Mouse (Mus musculus) G1E-ER4 (cell line): ENCODE results near the gene Plcb4. TPM values are rescaled to one million over a fixed set of nuclear protein-coding genes. Genes with fewer than 3 reads are reported as not detected.

Source experiments
- GATA1 ChIP-seq: IDR thresholded peaks from one replicate; pipeline ENCODE4 v1.8.0; 2012; ENCODE audit warnings: low read length, inconsistent platforms
- polyA plus RNA-seq: library from polyadenylated mRNA; stranded (reverse); fragments of >175 nt; gene quantifications from 2 replicates; pipeline ENCODE4 v1.2.3, GENCODE M21; 2012

The Plcb4 gene
- polyA plus RNA-seq, 1 experiment = not detected

DNA sequence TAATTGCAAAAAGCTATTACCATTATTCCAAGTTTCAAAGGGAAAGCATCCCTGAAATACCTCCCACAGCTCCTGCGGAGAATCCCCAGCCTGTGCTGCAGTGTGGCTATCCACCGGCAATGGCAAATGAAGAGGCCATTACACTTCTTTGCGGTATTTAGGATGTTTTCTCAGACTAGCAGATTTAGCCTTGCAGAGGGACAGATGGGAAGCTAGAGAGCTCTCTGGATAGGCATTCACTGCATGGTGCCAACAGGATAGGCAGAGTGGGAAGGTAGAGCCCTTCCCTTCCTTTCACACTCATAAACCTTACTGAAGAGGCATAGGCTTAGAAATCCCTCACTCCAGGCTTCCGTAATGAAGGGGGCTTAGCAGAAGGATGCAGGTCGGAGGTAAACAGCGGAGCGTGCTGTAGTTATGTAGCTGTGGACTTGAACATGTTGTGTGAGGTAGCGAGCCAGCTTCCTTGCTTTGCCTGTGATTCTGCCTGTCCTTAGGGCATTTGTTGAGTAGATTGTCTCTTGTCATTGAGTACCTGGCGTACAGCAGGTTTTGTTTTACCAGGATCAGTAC is 144.2 kb downstream of the Plcb4 start:
- no peak for TF ChIP-seq GATA1

DNA sequence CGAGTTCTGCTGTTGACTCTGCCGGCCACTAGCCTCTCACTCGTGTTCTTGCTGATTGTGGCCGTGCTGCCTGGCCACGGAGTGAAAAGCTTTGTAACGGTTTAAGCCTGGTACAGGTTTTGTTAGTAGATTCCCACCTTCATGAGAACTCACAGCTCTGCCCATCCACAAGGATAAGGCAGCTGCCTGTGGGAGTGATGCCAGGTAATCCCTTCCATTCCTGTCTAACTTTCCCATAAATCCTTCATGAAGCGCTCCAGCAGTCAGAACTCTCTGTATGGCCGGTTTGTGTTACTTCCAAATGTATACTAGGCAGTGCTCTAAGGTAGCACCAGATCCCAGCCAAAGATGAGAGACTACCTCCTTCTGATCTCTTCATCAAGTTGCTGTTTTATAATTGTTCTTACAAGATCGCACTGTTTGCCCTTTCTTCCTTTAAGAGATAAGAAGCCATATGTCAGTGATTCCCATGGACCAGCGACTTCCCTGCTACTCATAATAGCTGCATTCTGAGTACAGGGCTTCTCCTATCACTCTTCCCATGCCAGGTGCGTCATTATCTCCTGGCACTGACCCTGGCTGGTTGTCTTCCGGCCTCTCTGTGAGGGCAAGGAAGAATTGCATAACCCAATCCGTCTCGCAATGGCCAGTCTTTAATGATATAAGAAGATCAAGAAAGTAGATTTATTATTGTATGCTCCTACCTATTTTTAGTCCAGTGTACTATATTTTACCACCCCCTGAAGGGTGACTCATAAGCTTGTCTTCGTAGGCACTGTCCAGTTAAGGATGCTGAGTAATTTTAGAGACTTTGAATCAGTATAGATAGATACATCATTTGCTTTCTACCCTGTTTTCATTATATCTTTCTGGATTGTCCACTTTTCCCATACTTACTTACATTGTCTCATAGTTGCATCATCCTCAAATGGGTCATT is 147.2 kb downstream of the Plcb4 start:
- TF ChIP-seq GATA1 = no peak

DNA sequence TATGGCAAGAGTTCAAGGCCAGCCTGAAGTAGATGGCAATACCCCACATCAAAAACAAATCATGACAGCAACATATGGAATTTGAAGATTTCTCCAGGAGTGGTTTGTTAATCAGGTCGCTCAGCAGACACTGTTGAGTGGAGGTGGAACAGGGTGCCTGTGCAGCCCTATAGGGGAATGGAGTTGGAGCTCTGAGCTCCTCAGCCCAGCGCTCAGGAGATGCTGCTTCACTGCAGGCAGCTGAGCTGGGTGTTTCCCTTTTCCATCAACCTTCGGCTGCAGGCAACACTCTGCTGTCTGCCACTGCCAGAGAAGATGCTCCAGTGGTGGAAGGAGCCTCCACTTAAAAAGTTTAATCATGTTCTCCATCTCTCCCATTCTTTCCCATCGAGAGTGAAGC is 149.5 kb downstream of the Plcb4 start:
- no peak for TF ChIP-seq GATA1

DNA sequence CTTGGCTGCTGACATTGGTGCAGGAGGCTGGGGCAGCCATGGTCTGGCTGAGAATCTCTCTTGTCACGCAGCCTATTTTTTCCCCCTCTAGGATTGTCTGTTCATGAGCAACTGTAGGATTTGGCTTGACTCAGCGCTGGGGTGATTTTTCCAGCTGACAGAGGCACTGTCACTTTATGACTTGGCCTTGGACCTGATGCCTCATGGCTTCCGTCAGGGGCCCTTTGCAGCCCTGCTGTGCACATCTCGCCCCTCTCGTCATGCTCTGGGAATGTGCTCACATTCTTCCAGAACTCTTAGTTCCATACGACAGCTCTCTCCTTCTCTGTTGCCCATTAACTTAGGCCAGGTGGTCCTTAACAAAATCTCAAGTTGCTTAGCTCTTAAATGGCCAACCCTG is 152.0 kb downstream of the Plcb4 start:
- no peak for TF ChIP-seq GATA1

DNA sequence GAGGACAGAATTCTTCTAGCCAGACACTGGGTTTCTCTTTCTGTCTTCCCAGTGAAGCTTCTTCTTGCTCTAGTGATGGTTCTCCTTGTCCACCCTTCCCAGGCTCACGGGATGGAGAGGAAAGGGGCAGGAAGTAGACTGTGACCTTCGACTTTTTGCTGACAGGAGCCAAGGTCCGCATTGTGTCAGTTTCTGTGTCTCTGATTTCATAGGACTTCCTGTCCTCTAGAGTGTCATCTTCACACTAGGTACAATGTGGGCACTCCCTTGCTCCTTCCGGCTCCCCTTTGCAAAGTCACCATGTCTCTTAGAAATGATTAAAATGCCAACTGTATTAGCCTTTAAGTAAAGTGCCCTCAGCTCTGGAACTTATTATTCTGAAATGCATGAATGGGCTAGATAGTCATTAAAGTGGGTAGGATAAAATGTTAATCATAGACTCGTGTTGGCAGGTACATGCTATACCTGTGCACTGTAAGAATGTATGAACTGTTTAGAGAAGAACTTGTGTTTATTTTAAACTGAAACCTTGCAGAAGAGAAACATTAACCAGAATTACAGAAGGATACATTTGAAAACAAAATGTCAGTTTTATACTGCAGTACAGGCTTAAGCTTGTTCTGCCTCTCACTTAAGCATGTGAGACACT is 152.8 kb downstream of the Plcb4 start:
- TF ChIP-seq GATA1 = no peak

DNA sequence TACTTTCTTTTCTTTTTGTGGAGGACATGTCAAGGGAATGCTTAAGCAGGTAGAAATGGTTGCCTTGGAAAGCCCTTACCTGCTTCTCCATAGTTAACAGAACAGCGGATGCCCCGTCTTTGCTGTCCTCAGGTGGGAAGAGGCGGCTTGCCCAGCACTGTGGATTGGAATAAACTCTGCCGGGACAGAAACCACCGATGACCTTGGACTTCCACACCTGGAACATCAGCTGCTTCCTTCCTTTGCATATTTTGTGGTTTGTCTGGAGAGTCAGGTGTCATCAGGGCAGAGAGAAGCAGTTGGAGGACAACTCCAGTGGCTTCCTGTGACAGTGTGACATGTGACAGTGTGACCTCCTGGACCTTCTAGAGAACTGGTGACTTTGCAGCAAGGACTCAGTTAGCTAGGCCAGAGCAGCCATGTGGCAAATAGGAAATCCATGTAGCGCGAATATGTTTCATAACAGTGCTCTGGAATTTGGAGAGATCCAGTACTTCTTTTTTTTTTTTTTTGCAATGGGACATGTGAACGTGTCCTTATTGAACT is 154.0 kb downstream of the Plcb4 start:
- no peak for TF ChIP-seq GATA1

DNA sequence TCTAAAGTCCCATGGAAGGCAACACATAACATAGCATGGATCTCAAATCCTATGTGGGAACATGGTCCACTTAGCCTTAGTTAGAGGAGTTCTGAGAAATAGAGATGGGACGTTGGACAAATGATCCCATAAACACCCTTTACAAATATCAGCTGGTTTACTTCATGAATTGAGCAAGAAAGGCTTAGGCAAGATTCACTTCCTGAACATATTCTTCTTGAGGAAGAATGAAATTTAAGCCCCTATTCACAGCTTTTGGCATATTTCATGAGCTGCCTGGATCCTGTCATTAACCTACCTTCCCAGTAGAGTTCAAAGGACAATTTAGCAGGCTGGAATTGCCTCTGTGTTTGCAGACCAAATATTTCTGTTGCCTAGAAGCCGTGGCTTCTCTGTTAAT is 161.9 kb downstream of the Plcb4 start:
- TF ChIP-seq GATA1 = no peak

DNA sequence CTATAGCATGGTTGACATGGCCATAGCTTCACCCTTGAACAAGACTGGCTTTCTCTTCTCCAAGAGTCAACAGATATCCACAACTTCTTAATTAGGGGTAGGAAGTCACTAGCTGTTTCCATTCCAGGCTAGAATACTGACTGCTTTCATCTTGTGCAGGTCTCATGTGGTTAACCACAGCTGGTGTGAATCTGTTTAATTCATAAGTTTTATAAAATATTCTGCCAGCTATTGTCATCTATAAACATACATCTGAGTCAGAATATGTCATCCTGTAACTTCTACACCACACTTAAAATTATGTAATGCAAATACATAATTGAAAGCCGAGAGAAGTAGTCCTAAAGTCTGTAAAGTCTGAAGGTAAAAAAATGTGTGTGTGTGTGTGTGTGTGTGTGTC is 164.9 kb downstream of the Plcb4 start:
- TF ChIP-seq GATA1 = no peak

DNA sequence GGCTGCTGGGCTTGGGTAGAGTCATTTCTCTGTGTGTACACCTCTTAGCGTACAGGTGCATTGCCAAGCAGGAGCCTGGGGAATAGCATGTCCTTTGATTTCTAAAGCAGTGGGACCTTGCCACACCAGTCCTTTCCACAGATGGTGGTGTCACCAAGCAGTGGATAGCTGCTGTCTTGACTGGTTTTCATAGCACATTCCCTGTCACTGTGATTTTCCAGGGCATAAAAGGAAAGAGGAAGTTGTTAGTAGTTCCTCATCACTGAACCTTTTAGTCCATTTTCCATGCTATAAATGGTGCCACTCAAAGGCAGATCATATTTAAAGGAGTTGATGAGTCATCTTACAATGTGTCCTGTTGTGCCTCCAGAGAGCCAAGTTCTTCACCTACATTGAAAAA is 165.9 kb downstream of the Plcb4 start:
- no peak for TF ChIP-seq GATA1

DNA sequence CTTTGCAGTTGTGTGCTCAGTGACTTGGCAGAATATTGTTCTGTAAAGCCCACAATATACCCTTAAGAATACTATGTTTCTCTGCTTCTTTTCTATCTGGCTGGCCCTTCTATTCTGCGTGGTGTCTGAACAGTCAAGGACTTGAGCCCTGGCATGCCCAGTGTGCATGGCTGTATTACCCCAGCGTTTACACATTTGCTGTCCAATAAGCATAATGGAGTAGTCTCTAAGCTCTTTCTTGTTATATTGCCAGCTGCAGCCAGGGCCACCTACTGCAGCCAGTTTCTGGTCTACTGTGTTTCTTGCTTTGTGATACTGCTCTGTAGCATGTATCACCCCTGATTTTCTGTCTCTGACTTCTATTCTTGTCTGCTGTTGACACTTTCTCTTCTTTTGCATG is 166.8 kb downstream of the Plcb4 start:
- no peak for TF ChIP-seq GATA1

DNA sequence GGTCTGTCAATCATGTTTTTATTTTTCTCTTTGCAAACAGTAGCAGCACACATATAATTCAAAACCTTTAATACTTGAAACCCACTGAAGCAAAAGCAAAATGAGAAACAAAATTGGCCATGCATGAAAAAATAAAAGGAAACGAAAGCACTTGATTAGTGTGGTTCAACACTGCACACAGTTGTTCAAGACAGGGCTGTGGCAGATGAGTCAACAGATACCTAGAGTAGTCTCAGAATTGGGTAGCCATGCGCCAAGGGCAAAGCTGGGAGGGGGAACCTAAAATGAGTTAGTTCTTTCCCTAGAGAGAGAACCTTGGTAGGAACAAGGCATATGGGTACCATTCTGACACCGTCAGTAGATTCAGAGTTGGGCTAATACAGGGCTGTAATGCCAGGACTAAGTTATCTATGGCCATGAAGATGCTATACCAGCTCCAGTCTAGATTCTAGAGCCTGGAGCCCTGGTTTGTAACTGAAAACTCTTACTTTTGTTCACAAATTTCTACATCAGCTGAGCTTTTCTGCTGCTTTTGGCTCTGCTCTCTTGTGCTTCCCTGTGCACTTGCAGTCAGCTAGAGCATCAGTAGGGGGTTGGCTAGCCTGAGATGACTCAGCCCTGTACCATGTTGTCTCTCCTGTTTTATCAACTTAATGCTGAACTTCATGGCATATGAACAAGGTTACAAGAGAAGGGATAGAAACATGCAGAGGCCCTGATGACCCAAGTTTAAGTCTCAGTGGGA is 168.0 kb downstream of the Plcb4 start:
- TF ChIP-seq GATA1 = no peak

DNA sequence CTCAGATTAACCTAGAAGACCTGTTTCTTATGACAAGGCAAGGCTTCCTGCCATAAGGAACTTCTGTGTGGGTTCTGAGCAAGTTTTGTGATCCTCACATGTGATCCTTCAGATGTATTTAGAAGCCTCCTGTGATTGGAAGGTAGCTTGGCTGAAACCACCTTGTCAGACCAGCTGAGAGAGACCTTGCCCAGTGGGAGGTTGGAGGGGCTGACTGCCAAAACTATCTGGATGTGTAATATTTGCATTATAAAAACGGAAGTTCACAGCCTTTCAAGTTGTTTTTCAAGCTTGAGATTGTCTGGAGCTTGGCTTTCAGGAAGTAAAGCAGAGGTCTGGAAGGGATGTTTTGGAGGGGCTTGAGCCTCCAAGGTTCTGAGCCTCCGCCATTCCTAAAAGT is 169.6 kb downstream of the Plcb4 start:
- TF ChIP-seq GATA1 = no peak

DNA sequence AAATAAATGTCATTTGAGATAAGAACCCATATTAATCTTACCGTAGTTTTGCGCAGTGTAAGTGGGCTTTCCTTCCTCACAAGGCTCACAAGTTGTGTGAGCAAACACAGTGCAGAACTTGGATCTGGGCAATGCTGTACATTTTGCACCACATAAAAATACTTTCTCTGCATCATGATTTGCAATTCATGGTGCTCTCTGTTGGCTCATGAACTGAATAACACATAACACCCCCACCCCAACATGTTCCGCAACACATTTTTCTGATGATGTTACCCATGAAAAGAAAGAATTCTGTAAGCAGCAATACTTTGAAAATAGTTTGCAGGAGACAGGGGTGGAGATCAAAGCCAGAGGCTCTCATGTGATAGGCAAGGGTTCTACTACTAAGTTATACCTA is 174.9 kb downstream of the Plcb4 start:
- TF ChIP-seq GATA1 = no peak

DNA sequence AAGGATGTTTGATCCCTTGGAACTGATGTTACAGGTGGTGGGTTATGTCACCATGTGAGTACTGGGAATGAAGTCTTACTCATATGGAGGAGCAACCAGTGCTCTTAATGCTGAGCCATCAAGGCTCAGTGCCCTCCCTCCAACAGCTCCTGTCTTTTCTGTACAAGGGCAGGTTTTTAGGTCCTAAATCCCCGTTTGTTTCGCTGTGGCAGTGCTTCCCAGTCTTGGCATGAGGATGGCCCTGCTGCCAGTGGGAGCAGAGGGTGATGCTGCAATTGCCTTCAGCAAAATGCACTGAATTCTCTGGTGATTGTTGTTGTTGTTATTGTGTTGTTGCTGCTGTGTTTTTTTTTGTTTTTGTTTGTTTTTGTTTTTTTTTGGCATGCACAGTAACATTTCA is 175.6 kb downstream of the Plcb4 start:
- no peak for TF ChIP-seq GATA1

DNA sequence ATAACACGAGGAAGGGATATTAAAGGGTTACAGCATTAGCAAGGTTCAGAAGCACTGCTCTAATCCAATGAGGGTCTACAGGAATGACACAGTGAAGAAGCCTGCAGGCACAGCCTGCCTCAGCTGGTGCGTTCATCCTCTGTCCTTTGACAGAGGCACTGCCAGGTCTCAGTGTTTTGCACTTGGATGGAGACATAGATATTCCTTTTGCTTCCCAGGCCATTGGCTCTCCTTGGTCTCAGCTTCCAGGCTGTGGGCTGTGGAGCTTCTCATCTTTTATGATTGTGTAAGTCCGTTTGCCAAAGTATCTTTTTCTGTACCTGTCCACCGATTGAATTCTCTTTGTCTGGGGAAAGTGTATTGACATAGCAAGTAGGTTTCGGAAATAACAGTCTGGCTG is 177.1 kb downstream of the Plcb4 start:
- TF ChIP-seq GATA1 = no peak

DNA sequence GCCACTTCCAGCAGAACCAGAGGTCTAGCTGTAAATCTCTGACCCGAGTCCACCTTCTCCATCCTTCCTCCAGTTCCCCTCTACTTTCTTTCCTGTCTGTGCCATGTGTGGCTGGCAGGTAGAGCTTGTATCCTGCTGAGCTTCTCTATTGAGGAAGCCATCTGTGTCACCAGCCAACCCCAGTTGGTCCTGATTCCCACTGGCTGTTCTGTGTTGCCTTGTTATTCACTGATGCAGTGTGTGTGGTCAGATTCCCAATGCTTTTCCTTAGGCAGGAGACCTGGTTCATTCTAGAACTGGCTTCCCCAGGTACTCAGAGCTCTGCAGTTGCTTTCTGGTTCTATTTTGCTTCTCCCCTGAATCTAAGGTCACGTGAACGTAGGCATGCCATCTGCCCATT is 177.6 kb downstream of the Plcb4 start:
- no peak for TF ChIP-seq GATA1
